Mouse (Mus musculus) small intestine, adult 2 months (tissue): ENCODE measurements around the gene Rgs9bp. TPM values are rescaled to one million over a fixed set of nuclear protein-coding genes. Genes with fewer than 3 reads are reported as not detected.

Experiments
- H3K27ac ChIP-seq: fragments of 200-500 bp; 2 replicates; pipeline ENCODE4 v1.5.1; 2012; ENCODE audit warnings: low read depth, low read length, control low read depth, inconsistent platforms; ENCODE audit not compliant: insufficient read depth
- H3K27me3 ChIP-seq: fragments of 200-500 bp; 2 replicates; pipeline ENCODE4 v1.6.1; 2012; ENCODE audit warnings: mild to moderate bottlenecking, moderate library complexity, low read length, inconsistent platforms; ENCODE audit not compliant: control insufficient read depth, insufficient read depth
- H3K36me3 ChIP-seq: fragments of 200-500 bp; 2 replicates; pipeline ENCODE4 v1.6.1; 2012; ENCODE audit warnings: mild to moderate bottlenecking, low read length, control low read depth, inconsistent platforms; ENCODE audit not compliant: control insufficient read depth, insufficient read depth
- H3K4me1 ChIP-seq: fragments of 200-500 bp; 2 replicates; pipeline ENCODE4 v1.6.1; 2012; ENCODE audit warnings: low read length, inconsistent platforms, mixed read lengths; ENCODE audit not compliant: control insufficient read depth, insufficient read depth, insufficient read length
- H3K4me3 ChIP-seq: fragments of 200-500 bp; 2 replicates; pipeline ENCODE4 v1.5.1; 2012; ENCODE audit warnings: low read depth, mild to moderate bottlenecking, control low read depth, inconsistent platforms, low read length, moderate library complexity
- CTCF ChIP-seq: fragments of 200-500 bp; IDR thresholded peaks from 2 replicates; pipeline ENCODE4 v1.5.1; 2012; ENCODE audit warnings: low read depth, mild to moderate bottlenecking, control low read depth, inconsistent platforms, low read length, moderate library complexity, mixed read lengths; ENCODE audit not compliant: insufficient replicate concordance, insufficient read length; ENCODE audit errors: extremely low read depth
- POLR2A ChIP-seq: fragments of 200-500 bp; IDR thresholded peaks from 2 replicates; pipeline ENCODE4 v1.6.1; 2012; ENCODE audit warnings: low read depth, mild to moderate bottlenecking, control low read depth, inconsistent platforms, low read length, moderate library complexity
- WGBS: fragments of 180-500 bp; shearing (Covaris S2); methylation state at CpG from one replicate; pipeline ENCODE4 v1.1.7; 2018; 5-methylcytosine and 5-hydroxymethylcytosine counted together
- polyA plus RNA-seq: library from polyadenylated mRNA; depleted of rRNA; stranded (reverse); fragments of >200 nt; gene quantifications from 2 replicates; pipeline ENCODE4 v1.2.3, GENCODE M21; 2012

Gene Rgs9bp
- polyA plus RNA-seq, 1 experiment, result 0.03 TPM

DNA sequence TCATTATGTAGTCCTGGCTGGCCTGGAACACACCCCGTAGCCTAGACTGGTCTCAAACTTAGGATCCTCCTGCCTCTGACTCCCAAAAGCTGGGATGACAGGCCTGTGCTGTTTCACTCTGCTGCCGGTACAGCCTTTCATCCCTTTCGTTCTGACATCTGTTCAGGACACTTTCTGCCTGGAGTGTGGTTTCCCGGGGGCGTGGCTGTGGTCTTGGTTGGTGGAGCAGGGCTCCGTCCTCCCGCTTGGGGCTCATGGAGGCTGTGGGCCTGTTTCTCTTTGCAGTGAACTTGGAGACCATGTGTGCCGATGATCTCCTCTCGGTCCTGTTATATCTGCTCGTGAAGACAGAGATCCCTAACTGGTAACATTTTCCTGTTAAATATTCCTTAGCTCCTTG lies 21.4 kb upstream of the Rgs9bp start:
- no peak for TF ChIP-seq CTCF
- TF ChIP-seq POLR2A, result no peak
- H3K4me3 ChIP-seq, result no peak overlapping the region
- peaks cover 25% of the 10 kb centered on the region for H3K36me3 ChIP-seq
- H3K27me3 ChIP-seq, result no peaks in the 10 kb centered on the region
- no peak overlapping the region for H3K27ac ChIP-seq
- H3K4me1 ChIP-seq, result no peaks in the 10 kb centered on the region
- WGBS, result 89% methylated on average over 10 of the region's 10 CpGs

DNA sequence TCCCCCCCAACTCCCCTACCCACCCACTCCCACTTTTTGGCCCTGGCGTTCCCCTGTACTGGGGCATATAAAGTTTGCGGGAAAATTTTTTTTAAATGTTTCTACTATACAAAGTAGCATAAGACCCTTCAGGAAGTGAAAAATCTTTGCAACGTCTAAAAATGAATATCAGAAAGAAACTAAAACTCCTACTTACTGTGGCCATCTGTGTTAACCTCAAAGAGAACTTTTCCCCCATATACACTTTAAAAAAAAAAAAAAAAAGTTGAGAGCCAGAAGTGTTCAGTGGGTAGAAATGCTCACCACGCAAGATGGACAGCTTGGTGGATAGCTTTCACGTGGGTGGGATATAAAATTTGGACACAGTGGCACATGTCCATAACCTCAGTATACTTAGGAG lies 17.4 kb upstream of the Rgs9bp start:
- Histone ChIP-seq H3K4me3 (no peak overlapping the region), H3K27me3 (no peaks in the 10 kb centered on the region), H3K27ac (no peak overlapping the region), H3K36me3 (peaks cover 13% of the 10 kb centered on the region), H3K4me1 (no peaks in the 10 kb centered on the region)
- WGBS, result 93% methylated on average over 5 of the region's 5 CpGs
- TF ChIP-seq CTCF (no peak), POLR2A (no peak)

DNA sequence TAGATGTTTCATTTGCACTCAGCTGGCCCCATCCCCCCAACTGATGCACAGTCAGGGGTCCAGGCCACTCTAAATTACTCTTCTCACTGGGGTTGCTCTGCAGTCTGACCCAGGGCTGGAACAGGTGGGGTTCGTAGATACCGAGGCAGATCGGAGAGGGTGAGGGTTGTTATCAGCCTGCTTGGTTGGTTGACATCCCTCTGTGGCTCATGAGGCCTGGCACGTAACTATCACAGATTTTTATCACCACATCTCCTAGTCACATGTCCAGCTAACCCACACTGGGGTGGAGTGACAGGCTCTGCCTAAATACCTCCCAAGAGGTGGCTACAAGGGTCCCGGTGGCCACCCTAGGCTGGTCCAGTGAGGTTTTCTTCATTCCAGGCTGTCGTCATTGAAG lies 15.7 kb upstream of the Rgs9bp start:
- Histone ChIP-seq H3K27me3 (no peaks in the 10 kb centered on the region), H3K36me3 (peaks cover 9% of the 10 kb centered on the region), H3K4me1 (no peaks in the 10 kb centered on the region), H3K4me3 (no peak overlapping the region), H3K27ac (no peak overlapping the region)
- 89% methylated on average over 6 of the region's 6 CpGs for WGBS
- TF ChIP-seq CTCF, result no peak
- no peak for TF ChIP-seq POLR2A

DNA sequence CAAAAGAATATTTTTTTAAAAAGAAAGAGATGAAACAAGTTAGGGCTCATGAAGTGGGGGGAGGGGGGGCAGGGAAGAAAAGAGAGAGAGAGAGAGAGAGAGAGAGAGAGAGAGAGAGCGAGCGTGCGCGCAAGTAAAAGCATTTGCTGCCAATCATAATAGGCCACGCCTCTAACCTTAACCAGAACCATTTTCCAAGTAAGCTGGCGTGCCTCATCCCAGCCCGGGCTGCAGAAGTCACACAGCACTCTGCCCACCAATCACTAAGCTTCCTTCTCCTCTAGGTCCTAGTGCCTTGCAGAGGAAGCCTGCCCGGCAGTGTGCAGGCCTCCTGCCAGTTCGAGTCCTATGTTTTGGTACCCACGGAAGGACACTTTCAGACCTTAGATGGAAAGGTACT lies 14.6 kb upstream of the Rgs9bp start:
- Histone ChIP-seq H3K27ac (no peak overlapping the region), H3K4me3 (no peak overlapping the region), H3K27me3 (no peaks in the 10 kb centered on the region), H3K36me3 (peaks cover 10% of the 10 kb centered on the region), H3K4me1 (no peaks in the 10 kb centered on the region)
- TF ChIP-seq POLR2A, result no peak
- TF ChIP-seq CTCF, result no peak
- 91% methylated on average over 10 of the region's 10 CpGs for WGBS

DNA sequence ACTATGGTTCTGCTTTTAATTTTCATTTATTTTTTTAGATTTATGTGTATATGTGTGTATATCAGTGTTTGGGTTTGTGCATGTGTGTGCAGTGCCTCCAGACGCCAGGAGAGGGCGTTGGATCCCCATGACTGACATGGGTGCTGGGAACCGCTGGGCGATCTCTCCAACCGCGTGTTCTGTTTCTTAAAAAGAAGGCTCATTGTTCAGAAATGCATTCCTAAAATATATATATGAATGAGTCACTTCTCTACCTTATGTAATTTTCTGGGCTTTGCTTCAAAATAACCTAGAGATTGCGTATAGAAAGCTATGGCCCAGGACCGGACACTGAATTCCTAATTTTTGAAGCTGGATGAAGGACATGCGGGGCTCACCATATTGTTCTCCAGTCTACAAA lies 14.1 kb upstream of the Rgs9bp start:
- H3K4me1 ChIP-seq, result no peaks in the 10 kb centered on the region
- no peaks in the 10 kb centered on the region for H3K27me3 ChIP-seq
- WGBS, result 94% methylated on average over 9 of the region's 9 CpGs
- H3K27ac ChIP-seq, result no peak overlapping the region
- peaks cover 13% of the 10 kb centered on the region for H3K36me3 ChIP-seq
- TF ChIP-seq POLR2A, result no peak
- TF ChIP-seq CTCF, result no peak
- H3K4me3 ChIP-seq, result no peak overlapping the region

DNA sequence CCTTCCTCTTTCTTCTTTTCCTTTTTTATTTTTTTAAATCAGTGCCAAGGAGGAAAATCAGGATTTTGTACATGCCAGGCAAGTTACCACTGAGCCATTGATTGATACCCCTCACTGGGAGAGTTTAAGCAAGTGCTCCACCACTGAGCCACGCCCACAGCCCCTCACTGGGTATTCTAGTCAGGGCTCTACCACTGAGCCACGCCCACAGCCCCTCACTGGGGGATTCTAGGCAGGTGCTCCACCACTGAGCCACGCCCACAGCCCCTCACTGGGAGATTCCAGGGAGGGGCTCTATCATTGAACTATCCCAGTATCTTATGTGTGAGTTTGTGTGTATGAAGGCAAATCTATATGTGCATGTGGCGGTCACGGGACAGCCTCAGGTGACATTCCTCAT lies 8.9 kb upstream of the Rgs9bp start:
- Histone ChIP-seq H3K27me3 (no peaks in the 10 kb centered on the region), H3K36me3 (peaks cover 17% of the 10 kb centered on the region), H3K4me3 (no peak overlapping the region), H3K27ac (no peak overlapping the region), H3K4me1 (no peaks in the 10 kb centered on the region)
- 91% methylated on average over 5 of the region's 5 CpGs for WGBS
- TF ChIP-seq CTCF (no peak), POLR2A (no peak)

DNA sequence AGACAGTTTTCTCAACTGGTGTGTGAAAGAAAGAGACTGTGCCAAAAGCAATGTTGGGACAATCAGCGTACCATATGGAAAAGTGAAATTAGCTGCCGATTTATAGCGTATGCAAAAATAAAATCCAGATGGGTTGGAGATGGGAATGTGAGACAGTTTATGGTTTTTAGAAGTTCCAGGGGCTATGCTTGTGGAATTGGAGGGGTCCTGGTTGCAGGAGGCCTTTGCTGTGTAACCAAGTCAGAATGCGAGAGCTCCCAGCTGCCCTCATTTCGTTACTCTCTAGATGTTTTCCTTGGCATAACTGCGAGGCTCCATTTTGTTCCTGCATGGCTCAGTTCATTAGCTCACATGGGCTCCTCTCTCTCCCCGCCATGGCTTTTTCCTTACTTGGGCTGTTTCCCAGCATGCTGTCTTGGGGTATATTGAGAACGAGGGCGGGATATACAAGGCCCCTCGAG lies 5.4 kb upstream of the Rgs9bp start:
- Histone ChIP-seq H3K36me3 (peaks cover 15% of the 10 kb centered on the region), H3K4me3 (no peak overlapping the region), H3K27me3 (no peaks in the 10 kb centered on the region), H3K4me1 (peaks cover 3% of the 10 kb centered on the region), H3K27ac (no peak overlapping the region)
- TF ChIP-seq CTCF (no peak), POLR2A (no peak)
- WGBS, result 94% methylated on average over 10 of the region's 10 CpGs

DNA sequence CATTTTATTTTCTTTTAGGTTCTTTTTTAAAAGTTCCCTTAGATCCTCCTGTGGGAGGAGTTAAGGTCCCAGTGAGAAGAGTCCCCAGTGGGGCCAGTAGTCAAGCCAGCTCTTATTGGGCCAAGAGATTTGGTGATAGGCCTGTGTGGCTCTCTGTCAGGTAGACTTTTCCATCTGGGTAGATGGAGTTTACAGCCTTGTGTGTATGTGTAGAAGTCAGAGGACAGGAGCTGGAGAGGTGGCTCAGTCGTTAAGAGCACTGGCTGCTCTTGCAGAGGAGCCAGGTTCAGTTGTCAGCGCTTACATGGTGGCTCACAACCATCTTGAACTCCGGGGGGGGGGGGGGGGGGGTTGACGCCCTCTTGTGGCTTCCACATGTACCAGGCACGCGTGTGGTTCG lies 4.1 kb upstream of the Rgs9bp start:
- peaks cover 10% of the 10 kb centered on the region for H3K36me3 ChIP-seq
- TF ChIP-seq CTCF (no peak), POLR2A (no peak)
- peaks cover 7% of the 10 kb centered on the region for H3K27me3 ChIP-seq
- no peak overlapping the region for H3K27ac ChIP-seq
- peaks cover 4% of the 10 kb centered on the region for H3K4me1 ChIP-seq
- H3K4me3 ChIP-seq, result no peak overlapping the region
- 74% methylated on average over 7 of the region's 7 CpGs for WGBS
